Mouse (Mus musculus) layer of hippocampus, adult 18-20 months (tissue): ENCODE results near the gene Pdxp. TPM values are rescaled to one million over a fixed set of nuclear protein-coding genes. Genes with fewer than 3 reads are reported as not detected.

Source experiments
- DNase-seq, 2 experiments: peaks; one replicate each; pipeline ENCODE4 v3.0.0; 2022; ENCODE audit warnings: low spot score in 2 of 2
- total RNA-seq, 2 experiments: library from RNA; stranded (reverse); gene quantifications; 2 replicates each; pipeline ENCODE4 v1.2.3; 2021

The Pdxp gene
- total RNA-seq, 2 experiments from 2014 or later: 170 to 178 TPM

GRCm38 (mm10) chr15:78898507-78899001 is 15.2 kb upstream of the Pdxp start:
- no peak for DNase-seq

- no peak for DNase-seq
Measured at GRCm38 (mm10) chr15:78899409-78899739, 14.3 kb upstream of the Pdxp start, which contains the start of gene Gm49510. Gm49510 (plus strand) TSS chr15:78899667.

- peak; percentile 43 to 71 for DNase-seq
Measured at GRCm38 (mm10) chr15:78899740-78900584, 13.8 kb upstream of the Pdxp start, which contains the start of gene Sh3bp1. Sh3bp1 (plus strand) TSS chr15:78899768.

- no peak for DNase-seq
Measured at GRCm38 (mm10) chr15:78900585-78901421, 12.9 kb upstream of the Pdxp start.

- no peak for DNase-seq
Measured at GRCm38 (mm10) chr15:78901422-78901789, 12.3 kb upstream of the Pdxp start.

GRCm38 (mm10) chr15:78903243-78903642 is 10.5 kb upstream of the Pdxp start:
- DNase-seq: peak; percentile 71 to 90

GRCm38 (mm10) chr15:78908399-78908798 is 5.3 kb upstream of the Pdxp start:
- no peak for DNase-seq

GRCm38 (mm10) chr15:78908982-78909381 is 4.7 kb upstream of the Pdxp start:
- DNase-seq: no peak

- no peak for DNase-seq
Measured at GRCm38 (mm10) chr15:78912040-78912439, 1.7 kb upstream of the Pdxp start.

- DNase-seq: peak; percentile 51 to 68
Measured at GRCm38 (mm10) chr15:78914091-78914822, 538 bp downstream of the Pdxp start.

- DNase-seq: no peak
Measured at GRCm38 (mm10) chr15:78914823-78915659, 1.3 kb downstream of the Pdxp start.

- peak; percentile 67 to 90 for DNase-seq
Measured at GRCm38 (mm10) chr15:78915660-78916017, 1.9 kb downstream of the Pdxp start.

GRCm38 (mm10) chr15:78916052-78916826 is 2.5 kb downstream of the Pdxp start:
- DNase-seq: peak in 1 of 2 experiments; percentile 62

- no peak for DNase-seq
Measured at GRCm38 (mm10) chr15:78918126-78918525, 4.4 kb downstream of the Pdxp start.

- no peak for DNase-seq
Measured at GRCm38 (mm10) chr15:78919914-78920313, 6.2 kb downstream of the Pdxp start.

- DNase-seq: no peak
Measured at GRCm38 (mm10) chr15:78922700-78923099, 9.0 kb downstream of the Pdxp start.

- no peak for DNase-seq
Measured at GRCm38 (mm10) chr15:78923585-78923984, 9.9 kb downstream of the Pdxp start.

GRCm38 (mm10) chr15:78925129-78925528 is 11.4 kb downstream of the Pdxp start:
- DNase-seq: no peak
